Mouse (Mus musculus): Measurements from ENCODE around the gene Mb. TPM values are rescaled to one million over a fixed set of nuclear protein-coding genes. Genes with fewer than 3 reads are reported as not detected.

Gene Mb
- polyA plus RNA-seq, 1 experiment from 2014 or later, result 29.5 TPM

DNA sequence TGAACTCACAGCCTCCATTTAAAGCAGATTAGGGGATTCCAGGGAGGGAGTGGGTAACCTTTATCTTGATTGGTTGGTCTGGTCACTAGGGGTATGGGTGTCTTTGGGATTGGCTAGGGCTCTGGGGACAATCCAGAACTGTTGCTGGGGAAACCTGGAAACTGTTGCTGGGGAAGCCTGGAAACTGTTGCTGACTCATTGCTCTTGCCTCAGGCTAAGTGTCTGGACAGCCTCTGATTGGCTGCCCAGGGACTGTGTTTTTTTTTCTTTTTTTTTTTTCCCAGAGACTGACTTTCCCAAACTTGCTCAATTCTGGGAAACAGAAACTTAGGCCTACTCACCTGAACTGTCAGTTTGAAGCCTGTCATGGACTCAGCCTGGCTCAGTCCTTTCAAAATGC is 8.1 kb upstream of the Mb start:
- H3K27ac ChIP-seq, result no peak overlapping the region
- H3K27me3 ChIP-seq (ENCODE audit: insufficient read depth, poor library complexity, severe bottlenecking), result no peaks in the 10 kb centered on the region
- H3K9me3 ChIP-seq, result no peaks in the 10 kb centered on the region
- H3K4me3 ChIP-seq, result no peak overlapping the region
- H3K4me1 ChIP-seq, result peaks cover 47% of the 10 kb centered on the region
- DNase-seq (ENCODE audit: low spot score), result no peak
- H3K36me3 ChIP-seq, result no peaks in the 10 kb centered on the region

DNA sequence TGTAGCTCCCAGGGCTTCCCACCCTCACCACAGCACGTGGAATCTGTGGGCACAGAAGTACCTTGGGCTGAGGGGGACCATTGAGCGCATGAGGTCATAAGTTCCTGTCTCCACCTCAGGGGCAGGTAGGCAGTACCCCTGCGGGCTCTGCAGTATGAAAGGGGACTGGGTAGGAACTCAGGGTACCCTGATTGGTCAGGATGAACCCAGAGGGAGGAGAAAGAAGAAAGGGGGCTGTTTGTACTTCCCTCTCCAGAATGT is 6.3 kb upstream of the Mb start:
- H3K9me3 ChIP-seq, result no peaks in the 10 kb centered on the region
- no peak overlapping the region for H3K4me3 ChIP-seq
- no peaks in the 10 kb centered on the region for H3K27me3 ChIP-seq (ENCODE audit: insufficient read depth, poor library complexity, severe bottlenecking)
- H3K4me1 ChIP-seq, result peaks cover 42% of the 10 kb centered on the region
- H3K27ac ChIP-seq, result peak overlapping the region; percentile 85
- DNase-seq (ENCODE audit: low spot score), result no peak
- 34% methylated on average over 3 of the region's 3 CpGs for WGBS
- H3K36me3 ChIP-seq, result no peaks in the 10 kb centered on the region

DNA sequence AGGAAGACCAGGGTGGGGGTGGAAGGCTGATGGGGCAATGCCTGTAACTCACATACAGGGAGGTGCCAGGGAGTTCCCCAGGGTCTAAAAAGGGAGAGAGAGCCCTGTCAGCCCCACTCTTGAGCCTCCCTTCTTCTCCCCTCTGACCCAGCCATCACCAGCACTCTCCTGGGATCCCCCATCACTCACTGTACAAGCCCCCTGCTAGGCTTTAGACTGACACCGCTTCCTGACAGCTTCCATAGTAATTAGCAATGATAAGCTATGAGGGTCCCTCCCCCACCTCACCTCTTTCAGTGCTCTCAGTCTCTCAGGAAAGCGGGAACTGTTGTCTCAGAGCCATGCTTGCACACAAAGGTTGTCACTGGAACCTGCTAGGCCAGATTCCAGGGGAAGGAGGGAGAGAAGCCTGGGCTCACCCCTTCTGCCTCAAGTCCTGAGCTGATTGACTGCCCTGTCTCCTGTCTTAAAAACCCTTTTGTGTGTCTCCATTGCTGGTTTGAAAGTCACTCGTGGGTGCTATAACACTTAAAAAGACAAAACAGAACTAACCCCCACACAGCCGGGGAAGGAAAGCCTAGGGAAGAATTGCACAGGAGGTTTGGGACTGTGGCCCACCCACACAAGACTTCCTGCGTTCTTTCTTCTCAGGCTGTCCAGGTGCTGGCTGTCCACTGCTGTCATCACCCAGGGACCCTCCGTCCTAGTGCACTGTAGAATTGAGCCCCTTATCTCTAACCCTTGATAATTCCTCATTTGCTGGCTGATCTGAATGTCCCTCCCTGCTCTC is 5.7 kb upstream of the Mb start:
- 10% methylated on average over 6 of the region's 6 CpGs for WGBS
- H3K4me3 ChIP-seq, result no peak overlapping the region
- peaks cover 42% of the 10 kb centered on the region for H3K4me1 ChIP-seq
- no peaks in the 10 kb centered on the region for H3K36me3 ChIP-seq
- DNase-seq (ENCODE audit: low spot score), result peak; percentile 85
- peak overlapping the region; percentile 85 for H3K27ac ChIP-seq
- no peaks in the 10 kb centered on the region for H3K27me3 ChIP-seq (ENCODE audit: insufficient read depth, poor library complexity, severe bottlenecking)
- H3K9me3 ChIP-seq, result no peaks in the 10 kb centered on the region

DNA sequence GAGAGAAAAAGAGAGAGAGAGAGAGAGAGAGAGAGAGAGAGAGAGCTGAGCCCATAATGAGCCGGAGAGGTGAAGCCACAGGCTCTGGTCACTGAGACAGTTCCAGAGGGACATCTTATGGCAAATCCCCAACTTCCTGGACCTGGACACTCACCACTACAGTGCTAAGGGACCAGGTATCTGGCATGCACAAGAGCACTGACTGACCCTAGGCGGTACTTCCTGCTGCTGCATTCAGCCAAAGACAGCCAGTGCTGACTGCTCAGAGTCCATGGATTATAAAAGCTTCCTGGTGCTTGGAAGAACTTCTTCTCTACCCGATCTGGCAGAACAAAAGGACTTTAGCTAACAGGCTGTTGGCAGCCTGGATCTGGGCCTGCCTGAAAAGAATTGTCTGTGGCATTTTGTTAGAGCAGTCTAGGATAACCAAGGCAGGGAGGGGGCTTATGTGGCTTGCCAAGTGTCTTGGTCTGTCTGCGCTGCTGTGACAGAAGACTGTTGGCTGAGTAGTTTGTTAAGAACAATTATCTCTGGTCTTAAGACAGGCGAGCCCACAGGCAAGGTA is 4.2 kb upstream of the Mb start:
- H3K36me3 ChIP-seq, result no peaks in the 10 kb centered on the region
- no peak for DNase-seq (ENCODE audit: low spot score)
- H3K4me3 ChIP-seq, result no peak overlapping the region
- no peaks in the 10 kb centered on the region for H3K9me3 ChIP-seq
- no peaks in the 10 kb centered on the region for H3K27me3 ChIP-seq (ENCODE audit: insufficient read depth, poor library complexity, severe bottlenecking)
- 70% methylated on average over 5 of the region's 5 CpGs for WGBS
- peaks cover 42% of the 10 kb centered on the region for H3K4me1 ChIP-seq
- peak overlapping the region; percentile 85 for H3K27ac ChIP-seq

GRCm38 (mm10) chr15:77053021-77053420 is 2.6 kb upstream of the Mb start:
- Histone ChIP-seq H3K36me3 (no peaks in the 10 kb centered on the region), H3K27me3 (ENCODE audit: insufficient read depth, poor library complexity, severe bottlenecking) (no peaks in the 10 kb centered on the region), H3K27ac (0 out of 2 replicates have a peak overlapping the region, but pooled peaks have one; percentile 11), H3K9me3 (no peaks in the 10 kb centered on the region), H3K4me3 (no peak overlapping the region), H3K4me1 (peaks cover 45% of the 10 kb centered on the region)
- DNase-seq (ENCODE audit: low spot score), result no peak
- 74% methylated on average over 1 of the region's 1 CpGs for WGBS

- no peaks in the 10 kb centered on the region for H3K9me3 ChIP-seq
Measured at GRCm38 (mm10) chr15:77052176-77052575, 1.7 kb upstream of the Mb start.

GRCm38 (mm10) chr15:77045609-77046008 is 4.9 kb downstream of the Mb start:
- H3K27ac ChIP-seq, result peak overlapping the region; percentile 66
- no peaks in the 10 kb centered on the region for H3K27me3 ChIP-seq (ENCODE audit: insufficient read depth, poor library complexity, severe bottlenecking)
- no peak for DNase-seq (ENCODE audit: low spot score)
- no peaks in the 10 kb centered on the region for H3K9me3 ChIP-seq
- no peak overlapping the region for H3K4me3 ChIP-seq
- peaks cover 38% of the 10 kb centered on the region for H3K4me1 ChIP-seq
- 75% methylated on average over 10 of the region's 10 CpGs for WGBS
- H3K36me3 ChIP-seq, result no peaks in the 10 kb centered on the region

More at GRCm38 (mm10) chr15:77052176-77052575, 1.7 kb upstream of the Mb start:
- no peaks in the 10 kb centered on the region for H3K27me3 ChIP-seq (ENCODE audit: insufficient read depth, poor library complexity, severe bottlenecking)
- peaks cover 38% of the 10 kb centered on the region for H3K4me1 ChIP-seq
- H3K27ac ChIP-seq, result no peak overlapping the region
- H3K4me3 ChIP-seq, result no peak overlapping the region
- WGBS, result 49% methylated on average over 1 of the region's 1 CpGs
- no peaks in the 10 kb centered on the region for H3K36me3 ChIP-seq
- no peak for DNase-seq (ENCODE audit: low spot score)

DNA sequence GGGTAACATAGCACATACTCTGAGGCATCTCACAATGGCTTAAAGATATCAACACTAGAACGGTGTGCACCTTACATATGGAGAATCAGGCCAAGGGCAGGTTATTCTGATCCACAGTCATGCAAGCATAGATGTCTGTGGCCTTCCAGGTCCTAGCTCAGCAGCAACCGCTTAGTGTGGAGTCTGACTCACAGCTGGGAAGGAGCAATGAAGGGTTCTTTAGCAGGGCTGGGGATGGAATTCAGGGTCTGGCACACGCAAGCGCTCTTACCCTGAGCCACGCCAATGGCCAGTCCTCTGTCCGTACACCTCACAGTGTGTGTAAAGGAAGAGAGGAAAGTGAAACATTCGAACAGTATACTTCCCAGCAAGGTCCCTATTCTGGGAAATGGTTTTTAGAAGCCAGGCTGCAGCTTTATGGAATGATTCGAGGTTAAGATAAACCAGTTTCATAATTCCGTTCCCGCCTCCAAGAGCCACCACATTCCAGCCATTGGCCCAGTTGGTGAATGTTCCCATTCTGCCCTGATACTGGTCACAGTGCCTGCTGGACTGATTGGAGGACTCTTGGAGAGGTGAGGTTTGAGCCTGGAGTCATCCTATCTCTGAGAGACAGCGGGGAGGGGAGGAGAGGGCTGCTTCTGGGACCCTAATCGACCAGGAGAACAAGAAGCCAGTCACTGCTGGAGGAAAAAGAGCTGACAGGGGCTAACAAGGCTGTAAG is 5.7 kb downstream of the Mb start, which contains the start of gene Apol6:
Gene Apol6, plus strand, starts transcription at position 133 of the 724 bp plus-strand sequence.
- H3K4me3 ChIP-seq, result no peak within 1 kb of the TSS
- no peaks in the 10 kb centered on the region for H3K36me3 ChIP-seq
- WGBS, result 73% methylated on average over 12 of the region's 12 CpGs
- DNase-seq (ENCODE audit: low spot score), result no peak
- peak within 1 kb of the TSS; percentile 66 for H3K27ac ChIP-seq
- peaks cover 46% of the 10 kb centered on the region for H3K4me1 ChIP-seq
- no peaks in the 10 kb centered on the region for H3K27me3 ChIP-seq (ENCODE audit: insufficient read depth, poor library complexity, severe bottlenecking)
- no peaks in the 10 kb centered on the region for H3K9me3 ChIP-seq

DNA sequence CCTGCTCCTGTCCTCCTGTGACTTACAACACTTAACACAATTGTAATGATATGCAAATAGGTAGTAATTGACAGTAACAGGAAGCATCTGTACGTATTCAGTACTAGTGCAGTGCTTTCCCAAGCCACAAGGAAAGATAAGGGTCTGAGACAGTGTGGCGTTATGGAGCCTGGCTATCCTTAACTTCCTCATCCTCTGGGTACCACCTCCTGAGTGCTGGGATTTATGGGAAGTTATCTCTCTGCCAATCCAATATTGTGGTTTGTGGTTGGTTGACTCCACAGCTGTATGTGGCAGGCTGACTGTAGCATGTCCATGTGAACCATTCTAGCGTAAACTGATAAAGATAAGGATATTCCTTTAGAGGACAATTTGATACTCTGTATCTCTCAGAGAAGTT is 9.7 kb downstream of the Mb start:
- peaks cover 76% of the 10 kb centered on the region for H3K4me1 ChIP-seq
- no peaks in the 10 kb centered on the region for H3K9me3 ChIP-seq
- DNase-seq (ENCODE audit: low spot score), result no peak
- 45% methylated on average over 3 of the region's 3 CpGs for WGBS
- H3K27me3 ChIP-seq (ENCODE audit: insufficient read depth, poor library complexity, severe bottlenecking), result no peaks in the 10 kb centered on the region
- no peak overlapping the region for H3K4me3 ChIP-seq
- peak overlapping the region; percentile 97; the same call in 1 of the 2 replicates for H3K27ac ChIP-seq
- no peaks in the 10 kb centered on the region for H3K36me3 ChIP-seq

DNA sequence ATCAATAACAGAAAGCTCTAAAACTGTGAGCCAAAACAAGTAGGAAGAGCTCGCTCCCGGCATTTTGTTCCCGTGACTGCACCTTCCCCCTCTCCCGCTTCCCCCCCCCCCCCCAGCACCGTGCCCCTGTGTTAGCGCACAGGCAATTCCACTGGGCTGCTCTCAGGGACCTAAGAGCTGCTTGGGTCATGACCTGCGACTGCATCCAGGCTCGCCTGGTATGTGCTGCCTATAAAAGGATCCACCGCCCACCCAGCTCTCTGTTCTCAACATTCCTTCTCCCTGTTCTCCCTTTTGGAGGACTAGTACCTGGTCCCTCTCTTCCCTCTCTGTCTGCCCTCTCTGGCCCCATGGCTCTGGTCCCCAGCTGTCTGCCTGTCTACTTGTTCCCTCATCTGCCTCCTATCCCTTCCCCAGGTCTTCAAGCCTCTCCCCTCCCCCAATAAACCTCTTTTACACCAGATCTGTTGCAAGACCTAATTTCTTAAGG is 11.2 kb downstream of the Mb start:
- no peak overlapping the region for H3K4me3 ChIP-seq
- H3K27ac ChIP-seq, result peak overlapping the region; percentile 97
- no peak for DNase-seq (ENCODE audit: low spot score)
- WGBS, result 57% methylated on average over 8 of the region's 9 CpGs
- no peaks in the 10 kb centered on the region for H3K36me3 ChIP-seq
- H3K4me1 ChIP-seq, result peaks cover 76% of the 10 kb centered on the region
- no peaks in the 10 kb centered on the region for H3K27me3 ChIP-seq (ENCODE audit: insufficient read depth, poor library complexity, severe bottlenecking)
- H3K9me3 ChIP-seq, result no peaks in the 10 kb centered on the region

DNA sequence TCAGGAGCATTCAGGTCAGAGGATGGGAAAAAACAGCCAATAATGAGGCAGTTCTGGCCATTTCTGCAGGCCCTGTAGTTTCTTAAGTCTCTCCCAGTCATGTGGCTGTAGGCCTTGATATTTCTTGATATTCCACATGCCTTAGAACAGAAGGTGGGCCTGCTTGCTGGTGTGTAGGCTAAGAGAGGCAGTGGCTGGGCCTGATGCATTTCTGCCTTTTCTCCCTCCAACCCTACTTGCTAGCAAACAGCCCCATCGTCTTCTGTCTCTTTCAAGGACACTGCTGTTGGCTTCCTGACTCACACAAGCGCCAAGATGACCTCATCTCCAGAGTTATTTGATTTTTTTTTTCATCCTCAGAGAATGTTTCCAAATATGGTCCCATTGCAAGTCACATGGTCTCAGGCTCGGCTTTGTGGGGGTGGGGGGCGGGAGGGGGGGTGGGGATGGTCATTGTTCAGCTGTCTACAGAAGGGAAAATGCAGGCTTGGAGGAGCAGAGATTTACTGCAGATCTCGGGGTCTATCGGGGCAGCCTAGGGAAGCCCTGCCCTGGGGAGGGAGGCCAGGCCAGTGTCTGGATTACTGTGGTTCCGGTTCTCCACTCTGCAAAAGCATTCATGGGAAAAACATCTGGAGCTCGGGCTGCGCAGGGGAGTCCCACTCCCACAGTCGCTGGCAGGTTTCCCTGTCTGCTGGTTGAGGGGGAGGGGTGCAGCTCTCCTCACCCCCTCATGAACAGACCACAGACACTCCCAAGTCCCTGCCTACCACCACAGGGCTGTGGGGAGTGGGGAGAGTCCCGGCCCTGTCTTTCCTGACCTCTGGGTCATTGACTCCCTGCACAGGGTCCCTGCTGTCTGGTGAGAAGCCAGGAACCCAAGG is 12.9 kb downstream of the Mb start:
- peaks cover 79% of the 10 kb centered on the region for H3K4me1 ChIP-seq
- no peaks in the 10 kb centered on the region for H3K9me3 ChIP-seq
- peak overlapping the region; percentile 97 for H3K27ac ChIP-seq
- H3K27me3 ChIP-seq (ENCODE audit: insufficient read depth, poor library complexity, severe bottlenecking), result no peaks in the 10 kb centered on the region
- WGBS, result 14% methylated on average over 11 of the region's 11 CpGs
- H3K4me3 ChIP-seq, result peak overlapping the region; percentile 36; the same call in 1 of the 2 replicates
- no peaks in the 10 kb centered on the region for H3K36me3 ChIP-seq
- peak; percentile 91 for DNase-seq (ENCODE audit: low spot score)

- H3K4me3 ChIP-seq, result peak overlapping the region; percentile 22; the same call in 1 of the 2 replicates
- H3K9me3 ChIP-seq, result no peaks in the 10 kb centered on the region
- H3K27ac ChIP-seq, result peak overlapping the region; percentile 97
- no peaks in the 10 kb centered on the region for H3K36me3 ChIP-seq
- H3K27me3 ChIP-seq (ENCODE audit: insufficient read depth, poor library complexity, severe bottlenecking), result no peaks in the 10 kb centered on the region
- no peak for DNase-seq (ENCODE audit: low spot score)
- H3K4me1 ChIP-seq, result peaks cover 79% of the 10 kb centered on the region
- 15% methylated on average over 2 of the region's 2 CpGs for WGBS
Measured at GRCm38 (mm10) chr15:77036989-77037277, 13.5 kb downstream of the Mb start.

Data from heart, embryonic 10.5 days (tissue).